17 mouse cellular contexts compared by ENCODE assay signal in the genomic region with DNA sequence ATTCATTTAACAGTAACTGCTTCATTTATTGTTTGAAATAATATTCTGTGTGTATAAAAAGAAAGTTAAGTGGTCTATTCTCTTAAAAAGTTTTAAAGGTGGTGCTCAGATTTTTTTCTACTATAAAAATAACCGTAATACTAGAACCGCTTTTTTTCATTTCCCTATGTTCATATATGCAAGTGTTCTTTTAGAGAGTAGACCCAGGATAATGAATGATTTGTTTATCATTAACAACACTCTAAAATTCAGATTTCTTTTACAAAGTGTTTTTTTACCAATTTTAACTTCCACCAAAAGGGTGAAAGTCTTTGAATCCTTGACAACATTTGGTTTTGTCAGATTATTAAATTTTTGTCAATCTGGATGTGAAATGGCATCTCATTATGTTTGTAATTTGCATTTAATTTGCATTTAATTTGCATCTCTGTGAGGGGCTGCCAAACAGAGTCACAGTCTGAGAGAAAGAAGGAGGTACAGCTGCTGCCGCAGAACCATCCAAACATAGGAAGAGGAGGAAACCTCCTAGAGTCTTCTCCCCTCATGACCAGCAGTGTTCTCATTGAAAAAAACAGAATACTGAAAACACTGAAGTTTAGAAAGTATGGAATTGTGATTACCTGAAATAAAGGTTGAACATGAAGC.
DNase-seq lines count a peak whose midpoint lies in the region; ATAC-seq and TF ChIP-seq lines count a peak whose summit lies in the region.
"Had no signal": no experiment of that assay in that cellular context is flagged by ENCODE, and none has a peak within 500 bp of the region (broad histone marks: within the 10 kb centered on the region; RNA-seq: fewer than 3 reads in every experiment).

No protein-coding gene starts in this region.

- no peak for TF ChIP-seq CTCF in forebrain, postnatal 0 days (IDR thresholded peaks at IDR 0.05; ENCODE audit: low read depth)
- TF ChIP-seq CTCF in midbrain, postnatal 0 days (IDR thresholded peaks at IDR 0.05) = no peak

- 26% methylated on average over 3 of the region's 3 CpGs for WGBS in forebrain, postnatal 0 days
- WGBS in midbrain, postnatal 0 days = 65% methylated on average over 3 of the region's 3 CpGs

- no peak overlapping the region for H3K4me3 ChIP-seq in forebrain, postnatal 0 days (ENCODE audit: low read depth, low read length)
- no peak overlapping the region for H3K4me3 ChIP-seq in midbrain, postnatal 0 days (ENCODE audit: low read depth, low read length)
- H3K4me3 ChIP-seq: heart, embryonic 15.5 days; hindbrain, embryonic 15.5 days; limb, embryonic 13.5 days; liver, embryonic 15.5 days had no signal

- H3K4me1 ChIP-seq in forebrain, postnatal 0 days (ENCODE audit: insufficient read depth) = no peaks in the 10 kb centered on the region
- H3K4me1 ChIP-seq in midbrain, postnatal 0 days (ENCODE audit: insufficient read depth, low read length) = no peaks in the 10 kb centered on the region
- H3K4me1 ChIP-seq: heart, embryonic 15.5 days; hindbrain, embryonic 15.5 days; limb, embryonic 13.5 days; liver, embryonic 15.5 days had no signal

- no peak overlapping the region for H3K9ac ChIP-seq in forebrain, postnatal 0 days
- H3K9ac ChIP-seq in midbrain, postnatal 0 days (replicated peaks; ENCODE audit: low read length, poor library complexity, severe bottlenecking) = no peak overlapping the region
- H3K9ac ChIP-seq: heart, embryonic 15.5 days; hindbrain, embryonic 15.5 days; limb, embryonic 13.5 days; liver, embryonic 15.5 days had no signal

- H3K9me3 ChIP-seq in forebrain, postnatal 0 days (ENCODE audit: low read length) = no peaks in the 10 kb centered on the region
- no peaks in the 10 kb centered on the region for H3K9me3 ChIP-seq in midbrain, postnatal 0 days (ENCODE audit: low read length)
- H3K9me3 ChIP-seq: heart, embryonic 15.5 days; hindbrain, embryonic 15.5 days; limb, embryonic 13.5 days; liver, embryonic 15.5 days had no signal

- no peaks in the 10 kb centered on the region for H3K27me3 ChIP-seq in forebrain, postnatal 0 days (ENCODE audit: insufficient read depth, low read length)
- no peaks in the 10 kb centered on the region for H3K27me3 ChIP-seq in midbrain, postnatal 0 days (ENCODE audit: insufficient read depth, low read length)
- H3K27me3 ChIP-seq: heart, embryonic 15.5 days; hindbrain, embryonic 15.5 days; limb, embryonic 13.5 days; liver, embryonic 15.5 days had no signal

- H3K27ac ChIP-seq in forebrain, postnatal 0 days (ENCODE audit: low read depth, low read length) = no peak overlapping the region
- H3K27ac ChIP-seq in midbrain, postnatal 0 days (ENCODE audit: low read depth, low read length) = no peak overlapping the region
- H3K27ac ChIP-seq: heart, embryonic 15.5 days; hindbrain, embryonic 15.5 days; limb, embryonic 13.5 days; liver, embryonic 15.5 days had no signal

- H3K4me2 ChIP-seq in forebrain, postnatal 0 days (ENCODE audit: low read depth) = no peak overlapping the region
- no peak overlapping the region for H3K4me2 ChIP-seq in midbrain, postnatal 0 days (ENCODE audit: low read depth, low read length, poor library complexity, severe bottlenecking)
- H3K4me2 ChIP-seq: heart, embryonic 15.5 days; hindbrain, embryonic 15.5 days; limb, embryonic 13.5 days; liver, embryonic 15.5 days had no signal

- no peaks in the 10 kb centered on the region for H3K36me3 ChIP-seq in forebrain, postnatal 0 days (ENCODE audit: insufficient read depth)
- H3K36me3 ChIP-seq in midbrain, postnatal 0 days (ENCODE audit: insufficient read depth, low read length) = no peaks in the 10 kb centered on the region
- H3K36me3 ChIP-seq: heart, embryonic 15.5 days; hindbrain, embryonic 15.5 days; limb, embryonic 13.5 days; liver, embryonic 15.5 days had no signal

- peak; percentile 3 for DNase-seq in layer of hippocampus, adult 9-11 months
- no peak for DNase-seq in layer of hippocampus, adult 9-10 months (ENCODE audit: low spot score)
- DNase-seq in brain, embryonic 18.5 days (ENCODE audit: low read depth, low spot score) = peak; percentile 67
- DNase-seq in forebrain, postnatal 0 days = peak; percentile 70
- DNase-seq in midbrain, postnatal 0 days (ENCODE audit: low spot score) = peak; percentile 28
- DNase-seq in gastrocnemius, postnatal 10 days = no peak
- DNase-seq in frontal cortex, postnatal 25 days (ENCODE audit: low spot score in 2 of 2) = no peak
- DNase-seq: cerebellum, adult 18-20 months; kidney, adult 2 months; kidney, postnatal 25 days; lung, postnatal 10 days; right cerebral cortex, adult 18-20 months; thymus, postnatal 36 days had no signal

- ATAC-seq in forebrain, postnatal 0 days = peak; percentile 94
- no peak for ATAC-seq in midbrain, postnatal 0 days (ENCODE audit: low FRiP score)

Comparison
In these comparisons a context has a peak if more than half of its experiments do, and no peak if none do; other contexts are left out.
1. DNase-seq: peak in layer of hippocampus, adult 9-11 months (single experiment), brain, embryonic 18.5 days (single experiment), forebrain, postnatal 0 days (single experiment) and midbrain, postnatal 0 days (single experiment); none in layer of hippocampus, adult 9-10 months (single experiment), gastrocnemius, postnatal 10 days (single experiment) and frontal cortex, postnatal 25 days (0 of 2).